Mouse (Mus musculus) kidney, adult 2 months (tissue): Measurements from ENCODE around the gene Igf2bp3. TPM values are rescaled to one million over a fixed set of nuclear protein-coding genes. Genes with fewer than 3 reads are reported as not detected.

Experiments
- DNase-seq: peaks from one replicate; pipeline ENCODE4 v3.0.0; 2021
- H3K27ac ChIP-seq: fragments of 200-500 bp; 2 replicates; pipeline ENCODE4 v1.5.1; 2012; ENCODE audit warnings: low read depth, low read length, control low read depth, inconsistent platforms; ENCODE audit not compliant: insufficient read depth
- H3K27me3 ChIP-seq: fragments of 200-500 bp; replicated peaks from 2 replicates; pipeline ENCODE4 v1.6.1; 2012; ENCODE audit warnings: mild to moderate bottlenecking, moderate library complexity, low read length, inconsistent platforms; ENCODE audit not compliant: control insufficient read depth, insufficient read depth
- H3K36me3 ChIP-seq: fragments of 200-500 bp; 2 replicates; pipeline ENCODE4 v1.6.1; 2012; ENCODE audit warnings: mild to moderate bottlenecking, moderate library complexity, low read length, inconsistent platforms; ENCODE audit not compliant: control insufficient read depth, insufficient read depth
- H3K4me1 ChIP-seq: fragments of 200-500 bp; 2 replicates; pipeline ENCODE4 v1.6.1; 2011; ENCODE audit warnings: low read length; ENCODE audit not compliant: control insufficient read depth, insufficient read depth
- H3K4me3 ChIP-seq: fragments of 200-500 bp; 2 replicates; pipeline ENCODE4 v1.5.1; 2011; ENCODE audit warnings: mild to moderate bottlenecking, low read depth, low read length, control low read depth; ENCODE audit not compliant: insufficient read depth
- CTCF ChIP-seq: fragments of 200-500 bp; conservative IDR thresholded peaks from 2 replicates; pipeline ENCODE4 v1.5.1; 2011; ENCODE audit warnings: low read depth, mild to moderate bottlenecking, control low read depth, low read length, moderate library complexity, mixed read lengths; ENCODE audit not compliant: insufficient read depth, insufficient read length
- POLR2A ChIP-seq: fragments of 200-500 bp; IDR thresholded peaks from one replicate; pipeline ENCODE4 v1.6.1; 2011; ENCODE audit warnings: low read depth, low read length, control low read depth
- WGBS: fragments of 180-500 bp; shearing (Covaris S2); methylation state at CpG from one replicate; pipeline ENCODE4 v1.1.7; 2018; 5-methylcytosine and 5-hydroxymethylcytosine counted together
- polyA plus RNA-seq: library from polyadenylated mRNA; depleted of rRNA; stranded (reverse); fragments of >200 nt; gene quantifications from 2 replicates; pipeline ENCODE4 v1.2.3, GENCODE M21; 2012

The Igf2bp3 gene
- polyA plus RNA-seq, 1 experiment = 0.03 TPM

GRCm38 (mm10) chr6:49116241-49116640 lies 98.5 kb downstream of the Igf2bp3 start:
- WGBS = 82% methylated on average over 8 of the region's 8 CpGs
- H3K27me3 ChIP-seq = no peaks in the 10 kb centered on the region
- TF ChIP-seq POLR2A (no peak), CTCF (no peak)
- no peak overlapping the region for H3K4me3 ChIP-seq
- no peaks in the 10 kb centered on the region for H3K4me1 ChIP-seq
- H3K27ac ChIP-seq = no peak overlapping the region
- H3K36me3 ChIP-seq = no peaks in the 10 kb centered on the region
- DNase-seq = no peak

GRCm38 (mm10) chr6:49115550-49115949 lies 99.2 kb downstream of the Igf2bp3 start:
- Histone ChIP-seq H3K27ac (no peak overlapping the region), H3K27me3 (no peaks in the 10 kb centered on the region), H3K36me3 (no peaks in the 10 kb centered on the region), H3K4me3 (no peak overlapping the region), H3K4me1 (no peaks in the 10 kb centered on the region)
- 66% methylated on average over 5 of the region's 5 CpGs for WGBS
- no peak for DNase-seq
- no peak for TF ChIP-seq CTCF

GRCm38 (mm10) chr6:49114457-49114856 lies 100.3 kb downstream of the Igf2bp3 start:
- Histone ChIP-seq H3K4me1 (no peaks in the 10 kb centered on the region), H3K27ac (no peak overlapping the region), H3K27me3 (no peaks in the 10 kb centered on the region), H3K36me3 (no peaks in the 10 kb centered on the region), H3K4me3 (no peak overlapping the region)
- no peak for TF ChIP-seq POLR2A
- no peak for TF ChIP-seq CTCF
- WGBS = 90% methylated on average over 6 of the region's 6 CpGs
- DNase-seq = no peak

GRCm38 (mm10) chr6:49113895-49114294 lies 100.9 kb downstream of the Igf2bp3 start:
- H3K27ac ChIP-seq = no peak overlapping the region
- TF ChIP-seq POLR2A (no peak), CTCF (no peak)
- no peaks in the 10 kb centered on the region for H3K27me3 ChIP-seq
- no peaks in the 10 kb centered on the region for H3K36me3 ChIP-seq
- WGBS = 69% methylated on average over 7 of the region's 7 CpGs
- DNase-seq = no peak
- no peaks in the 10 kb centered on the region for H3K4me1 ChIP-seq
- H3K4me3 ChIP-seq = no peak overlapping the region

- Histone ChIP-seq H3K36me3 (no peaks in the 10 kb centered on the region), H3K27me3 (no peaks in the 10 kb centered on the region), H3K4me1 (no peaks in the 10 kb centered on the region), H3K27ac (no peak overlapping the region), H3K4me3 (no peak overlapping the region)
- no peak for TF ChIP-seq POLR2A
- no peak for TF ChIP-seq CTCF
- 96% methylated on average over 2 of the region's 2 CpGs for WGBS
- DNase-seq = no peak
Observed at GRCm38 (mm10) chr6:49109196-49109595, 105.6 kb downstream of the Igf2bp3 start.

- TF ChIP-seq POLR2A (no peak), CTCF (no peak)
- no peak for DNase-seq
- Histone ChIP-seq H3K4me1 (no peaks in the 10 kb centered on the region), H3K36me3 (no peaks in the 10 kb centered on the region), H3K4me3 (no peak overlapping the region), H3K27me3 (no peaks in the 10 kb centered on the region), H3K27ac (no peak overlapping the region)
- 87% methylated on average over 15 of the region's 15 CpGs for WGBS
Observed at GRCm38 (mm10) chr6:49106746-49107500, 107.8 kb downstream of the Igf2bp3 start.

- no peak for DNase-seq
Observed at GRCm38 (mm10) chr6:49099086-49099485, 115.7 kb downstream of the Igf2bp3 start.

More at GRCm38 (mm10) chr6:49099086-49099485, 115.7 kb downstream of the Igf2bp3 start:
- Histone ChIP-seq H3K4me1 (peaks cover 13% of the 10 kb centered on the region), H3K27me3 (no peaks in the 10 kb centered on the region), H3K4me3 (no peak overlapping the region), H3K36me3 (no peaks in the 10 kb centered on the region), H3K27ac (no peak overlapping the region)
- TF ChIP-seq POLR2A (no peak), CTCF (no peak)
- 84% methylated on average over 1 of the region's 1 CpGs for WGBS
